Mouse (Mus musculus) liver, adult (tissue): ENCODE measurements around the gene Retreg1.

Source experiments
- GATA4 ChIP-seq: IDR thresholded peaks from 2 replicates; pipeline ENCODE4 v1.6.1; 2014; ENCODE audit warnings: mild to moderate bottlenecking, low read length; ENCODE audit not compliant: insufficient replicate concordance

Gene Retreg1

GRCm38 (mm10) chr15:25812479-25812878 is 30.5 kb upstream of the Retreg1 start:
- no peak for TF ChIP-seq GATA4

- TF ChIP-seq GATA4 = no peak
Measured at GRCm38 (mm10) chr15:25814535-25814934, 28.4 kb upstream of the Retreg1 start.

- no peak for TF ChIP-seq GATA4
Measured at GRCm38 (mm10) chr15:25817191-25817590, 25.8 kb upstream of the Retreg1 start.

- TF ChIP-seq GATA4 = no peak
Measured at GRCm38 (mm10) chr15:25821981-25822380, 21.0 kb upstream of the Retreg1 start.

GRCm38 (mm10) chr15:25822656-25823055 is 20.3 kb upstream of the Retreg1 start:
- no peak for TF ChIP-seq GATA4

- no peak for TF ChIP-seq GATA4
Measured at GRCm38 (mm10) chr15:25826531-25826961, 16.4 kb upstream of the Retreg1 start.

GRCm38 (mm10) chr15:25828464-25828863 is 14.5 kb upstream of the Retreg1 start:
- TF ChIP-seq GATA4 = no peak

GRCm38 (mm10) chr15:25830426-25830825 is 12.6 kb upstream of the Retreg1 start:
- TF ChIP-seq GATA4 = no peak

GRCm38 (mm10) chr15:25834282-25834681 is 8.7 kb upstream of the Retreg1 start:
- no peak for TF ChIP-seq GATA4

GRCm38 (mm10) chr15:25834920-25835674 is 7.9 kb upstream of the Retreg1 start:
- TF ChIP-seq GATA4 = no peak

- TF ChIP-seq GATA4 = no peak
Measured at GRCm38 (mm10) chr15:25842462-25843085, 406 bp upstream of the Retreg1 start.

- no peak for TF ChIP-seq GATA4
Measured at GRCm38 (mm10) chr15:25844013-25844570, 1.1 kb downstream of the Retreg1 start.

- no peak for TF ChIP-seq GATA4
Measured at GRCm38 (mm10) chr15:25844771-25845170, 1.8 kb downstream of the Retreg1 start.

GRCm38 (mm10) chr15:25847576-25848168 is 4.7 kb downstream of the Retreg1 start:
- no peak for TF ChIP-seq GATA4

GRCm38 (mm10) chr15:25850552-25850951 is 7.6 kb downstream of the Retreg1 start:
- TF ChIP-seq GATA4 = no peak
